Mouse (Mus musculus) liver, adult 2 months (tissue): ENCODE measurements around the gene Srgap1.

Experiments used
- CTCF ChIP-seq: fragments of 200-500 bp; IDR thresholded peaks from 2 replicates; pipeline ENCODE4 v1.5.1; 2011; ENCODE audit warnings: low read depth, low read length, control low read depth
- POLR2A ChIP-seq: fragments of 200-500 bp; IDR thresholded peaks from 2 replicates; pipeline ENCODE4 v1.6.1; 2011; ENCODE audit warnings: low read length, control low read depth; ENCODE audit not compliant: insufficient read depth; ENCODE audit errors: extremely low read depth

DNA sequence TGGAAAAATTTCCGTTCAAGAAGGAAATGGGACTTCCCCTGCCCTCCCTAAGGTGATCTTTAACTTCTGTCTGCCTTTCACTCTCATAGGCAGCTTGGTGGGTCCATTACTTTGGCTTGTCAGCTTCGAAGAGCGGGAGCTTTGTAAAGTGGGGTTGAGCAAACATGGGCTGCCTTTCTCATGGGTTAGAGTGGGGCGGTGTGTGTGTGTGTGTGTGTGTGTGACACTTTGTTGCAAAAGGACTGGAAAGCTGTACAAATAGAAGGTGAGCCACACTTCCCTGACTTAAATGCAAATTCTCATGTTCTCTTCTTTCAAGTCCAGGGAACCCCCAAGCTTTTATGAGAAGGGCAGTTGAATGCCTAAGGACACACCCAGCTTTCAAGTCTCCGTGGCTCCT is 292.9 kb downstream of the Srgap1 start:
- TF ChIP-seq CTCF, result no peak
- no peak for TF ChIP-seq POLR2A
